Mouse (Mus musculus) olfactory bulb, adult 2 months (tissue): ENCODE data around the gene Gabbr1.

ENCODE experiments used
- CTCF ChIP-seq: fragments of 200-500 bp; IDR thresholded peaks from 2 replicates; pipeline ENCODE4 v1.5.1; 2012; ENCODE audit warnings: low read depth, mild to moderate bottlenecking, low read length, moderate library complexity; ENCODE audit not compliant: insufficient read depth
- POLR2A ChIP-seq: fragments of 200-500 bp; IDR thresholded peaks from 2 replicates; pipeline ENCODE4 v1.6.1; 2012; ENCODE audit warnings: mild to moderate bottlenecking, low read depth, low read length, moderate library complexity; ENCODE audit not compliant: insufficient read depth

GRCm38 (mm10) chr17:37046312-37047112, 746 bp downstream of the Gabbr1 start:
- TF ChIP-seq CTCF (0 out of 2 replicates have a peak, but pooled peaks have one; percentile 11), POLR2A (0 out of 2 replicates have a peak, but pooled peaks have one; percentile 6)
